Mouse (Mus musculus) mouse trophoblast stem cell (cell line): ENCODE results near the gene Pcca.

Experiments used
- in situ Hi-C, 2 experiments: fragments of 300-500 bp; cut with MseI, MboI; formaldehyde crosslinking; loops; 2 replicates in 1 of 2; 3 replicates in 1 of 2; pipeline ENCODE4 v1.15.1; 2025

Gene Pcca

DNA sequence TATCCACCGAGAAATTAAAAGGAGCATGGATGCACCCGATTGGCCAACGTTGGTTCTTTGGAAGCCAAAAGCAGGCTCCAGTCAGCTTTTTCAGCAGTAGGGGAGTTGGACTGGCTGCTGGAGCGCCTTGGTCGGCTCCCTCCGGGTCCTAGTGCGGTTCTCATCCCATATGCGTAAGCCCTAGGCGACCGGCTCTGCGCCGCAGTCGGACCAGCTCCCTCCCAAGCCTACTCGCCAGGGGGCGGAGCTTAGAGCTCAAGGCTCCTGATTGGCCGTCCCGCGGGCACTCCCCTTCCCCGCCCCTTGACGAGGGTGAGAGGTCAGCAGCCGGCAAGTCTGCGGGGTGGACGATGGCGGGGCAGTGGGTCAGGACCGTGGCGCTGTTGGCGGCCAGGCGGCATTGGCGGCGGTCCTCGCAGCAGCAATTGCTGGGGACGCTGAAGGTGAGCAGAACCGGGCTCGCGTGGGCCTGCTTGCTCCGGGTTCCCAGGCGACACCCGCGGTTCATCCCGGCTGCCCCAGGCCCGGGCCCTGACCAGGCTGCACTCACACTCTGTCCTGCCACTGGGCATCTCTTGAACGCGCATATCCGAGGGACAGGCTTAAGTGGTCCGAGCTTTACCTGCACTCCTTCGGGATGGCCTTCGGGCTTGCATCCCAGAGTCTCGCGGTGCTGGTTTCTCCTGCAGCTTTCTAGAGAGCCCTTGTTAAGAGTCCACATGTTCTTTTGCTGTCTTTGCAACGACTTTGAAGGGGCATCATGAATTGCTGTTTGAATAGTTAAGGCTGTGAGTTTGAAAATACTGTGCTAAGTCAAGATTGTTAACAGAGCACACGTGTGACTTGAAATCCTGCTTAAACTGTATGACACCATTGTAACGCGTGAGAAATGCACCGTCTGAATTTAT lies at the start of gene Pcca:
TSS of gene Pcca (plus strand) at position 308 of the 908 bp plus-strand sequence.
- in situ Hi-C loops, result no loop called here

DNA sequence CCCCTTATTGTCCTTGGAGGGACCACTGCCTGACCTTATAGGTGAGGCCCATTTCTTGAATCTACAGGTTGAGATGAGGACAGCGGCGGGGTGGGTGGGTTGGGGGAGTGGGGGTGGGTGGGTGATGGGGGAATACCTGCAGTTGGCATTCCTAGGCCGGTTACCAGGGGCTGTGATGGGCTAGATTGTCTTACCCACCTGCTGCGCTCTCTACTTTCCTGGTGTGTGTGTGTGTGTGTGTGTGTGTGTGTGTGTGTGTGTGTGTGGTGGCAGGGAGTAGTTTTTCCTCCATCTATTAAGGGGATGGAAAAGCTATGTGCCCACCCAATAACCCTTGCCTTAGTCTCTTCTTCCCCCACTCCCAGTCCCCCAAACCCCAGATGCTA lies 49.7 kb upstream of the Pcca start:
- in situ Hi-C loops, result no loop called here

DNA sequence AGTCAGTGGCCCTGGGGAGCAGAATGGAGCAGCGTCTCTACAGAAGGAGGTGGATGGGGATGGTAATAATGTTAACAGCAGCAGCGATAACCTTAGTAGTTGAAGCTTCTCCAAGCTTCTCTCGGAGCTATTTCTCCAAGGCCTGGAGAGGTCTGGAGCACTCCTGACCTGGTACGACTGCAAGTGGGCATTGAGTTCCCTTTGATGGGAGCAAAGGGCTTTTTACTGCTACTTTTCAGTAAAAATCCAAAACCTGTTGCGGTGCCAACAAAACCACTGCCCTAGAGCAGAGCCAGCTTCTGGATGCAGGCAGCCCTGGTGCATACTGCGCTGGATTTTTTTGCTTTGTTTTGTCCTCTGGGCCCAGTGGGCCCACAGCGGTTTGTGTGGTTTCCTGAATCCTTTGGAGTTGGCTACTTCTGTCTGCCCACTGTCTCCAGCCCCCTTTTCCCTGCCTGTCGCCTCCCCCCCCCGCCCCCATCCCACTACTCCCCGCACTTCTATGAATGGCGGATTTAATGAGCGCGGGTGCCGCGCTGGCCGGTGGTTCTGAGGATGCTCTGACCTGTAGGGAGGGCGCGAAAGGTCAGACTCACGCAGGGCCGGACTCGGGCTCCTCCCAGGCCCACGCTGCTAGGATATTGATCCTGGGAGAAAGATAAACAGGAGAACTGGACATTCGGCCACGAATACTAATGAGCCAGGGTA lies 49.1 kb upstream of the Pcca start:
- in situ Hi-C loops, result no loop called here

DNA sequence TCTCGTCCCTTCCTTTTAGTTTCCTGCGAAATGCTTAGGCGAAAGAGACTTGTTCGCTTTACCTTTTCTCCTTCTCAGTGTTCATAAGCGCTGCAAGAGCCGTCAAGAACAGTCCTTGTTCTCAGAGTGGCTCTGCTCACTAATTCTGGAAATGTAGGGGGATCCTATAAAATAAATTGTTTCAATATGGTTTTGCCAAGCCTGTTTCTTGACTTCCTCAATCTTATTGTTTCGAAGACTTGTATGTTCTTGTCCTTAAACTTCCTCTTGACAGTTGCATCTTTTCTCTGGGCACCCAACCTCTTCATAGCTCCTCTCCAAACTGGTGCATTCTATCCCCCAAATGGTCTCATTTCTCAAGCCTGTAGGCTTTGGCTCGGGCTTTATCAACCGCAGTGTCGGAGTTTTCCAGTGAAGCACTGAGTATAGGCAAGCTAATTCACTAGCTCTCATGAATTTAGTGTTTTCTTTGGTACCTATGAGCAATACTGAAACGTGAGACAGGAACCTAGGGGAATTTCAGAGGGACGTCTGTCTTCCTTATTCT lies 48.4 kb upstream of the Pcca start:
- in situ Hi-C loops, result no loop called here

DNA sequence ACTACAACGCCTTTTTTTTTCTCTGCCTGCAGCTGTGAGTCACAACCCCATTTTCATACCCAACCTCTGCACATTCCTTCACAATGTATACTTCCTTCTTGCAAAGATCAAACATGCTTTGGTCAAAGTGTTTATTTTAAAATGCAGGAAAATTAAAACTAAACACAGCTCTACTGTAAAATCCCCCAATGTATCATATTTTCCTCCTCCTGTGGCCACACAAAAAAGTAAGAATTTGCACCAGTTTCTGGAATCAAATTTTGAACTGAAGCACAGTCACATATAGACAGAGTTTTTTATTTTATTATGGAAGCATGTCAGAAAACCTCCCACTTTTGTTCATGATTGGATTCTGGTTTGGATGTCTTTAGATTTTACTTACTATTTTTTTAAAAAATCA lies 47.5 kb upstream of the Pcca start:
- in situ Hi-C loops, result no loop called here

DNA sequence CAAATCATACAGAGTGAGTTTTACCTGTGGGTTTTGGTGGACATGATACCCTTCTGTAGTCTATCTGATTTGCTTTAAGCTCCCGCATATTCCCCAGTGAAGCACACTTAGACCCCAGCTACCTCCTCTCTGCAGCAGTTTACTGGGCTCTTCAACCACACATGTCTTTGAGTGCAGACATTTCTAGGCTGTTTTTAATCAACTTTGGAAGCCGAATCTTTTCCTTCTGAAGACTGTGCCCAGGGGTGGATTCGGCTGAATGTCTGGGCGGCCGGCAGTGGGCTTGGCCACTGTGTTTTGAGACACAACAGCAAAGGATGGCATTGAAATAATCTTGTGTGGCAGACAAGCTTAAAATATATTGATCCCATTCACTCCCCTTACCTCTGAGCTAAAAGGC lies 46.8 kb upstream of the Pcca start:
- in situ Hi-C loops, result no loop called here

DNA sequence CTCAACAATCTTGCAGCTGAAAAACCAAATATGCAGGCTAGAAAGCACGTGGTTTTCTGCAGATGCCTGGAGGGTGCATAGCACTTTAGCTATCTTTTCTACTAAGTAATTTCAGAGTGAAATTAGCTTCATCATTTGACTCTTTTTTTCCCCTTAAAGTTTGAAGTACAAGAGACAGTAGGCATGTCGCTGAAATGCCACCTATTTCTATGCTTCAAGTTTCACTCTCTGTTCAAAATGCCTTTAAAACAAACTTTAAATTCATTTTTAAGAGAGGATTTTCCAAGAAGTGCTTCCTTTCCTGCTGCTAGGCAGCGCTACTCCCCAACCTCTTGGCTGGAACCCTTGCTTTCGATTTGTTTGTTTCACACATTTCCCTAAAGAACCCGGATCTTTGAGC lies 45.1 kb upstream of the Pcca start:
- in situ Hi-C loops, result no loop called here

DNA sequence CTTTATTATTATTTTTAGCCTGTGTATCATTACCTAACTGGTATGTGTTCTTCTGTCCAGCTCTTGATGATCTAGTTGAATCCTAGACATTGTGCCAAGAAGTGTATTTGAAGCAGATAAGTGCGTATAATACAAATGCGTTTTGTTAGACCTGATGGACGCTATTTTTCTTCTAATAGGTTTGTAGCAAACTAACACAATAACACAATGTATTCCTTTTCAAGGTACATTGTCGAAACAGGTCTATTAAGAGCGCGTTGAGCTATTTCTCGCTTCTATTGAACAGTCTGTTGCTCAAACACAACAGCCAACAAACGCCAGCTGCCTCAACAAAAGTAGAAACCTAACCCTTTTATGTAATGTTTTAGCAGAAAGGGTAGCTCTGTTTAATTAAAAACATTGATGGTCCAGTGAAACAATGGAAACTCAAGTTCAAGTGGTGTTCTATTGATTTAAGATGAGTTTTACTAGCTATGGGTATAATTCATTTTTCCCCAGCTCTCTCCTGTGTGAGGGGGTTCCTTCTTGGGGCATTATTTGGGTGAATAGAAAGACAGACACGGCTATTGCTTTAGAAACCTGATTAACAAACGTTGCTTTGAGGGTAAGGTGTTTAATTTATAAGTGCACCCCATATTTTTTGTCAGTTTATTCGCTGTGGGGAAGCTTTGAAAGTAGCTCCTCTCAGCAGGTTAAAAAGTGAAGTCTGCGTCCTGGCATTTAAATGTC lies 44.3 kb upstream of the Pcca start:
- in situ Hi-C loops, result no loop called here

DNA sequence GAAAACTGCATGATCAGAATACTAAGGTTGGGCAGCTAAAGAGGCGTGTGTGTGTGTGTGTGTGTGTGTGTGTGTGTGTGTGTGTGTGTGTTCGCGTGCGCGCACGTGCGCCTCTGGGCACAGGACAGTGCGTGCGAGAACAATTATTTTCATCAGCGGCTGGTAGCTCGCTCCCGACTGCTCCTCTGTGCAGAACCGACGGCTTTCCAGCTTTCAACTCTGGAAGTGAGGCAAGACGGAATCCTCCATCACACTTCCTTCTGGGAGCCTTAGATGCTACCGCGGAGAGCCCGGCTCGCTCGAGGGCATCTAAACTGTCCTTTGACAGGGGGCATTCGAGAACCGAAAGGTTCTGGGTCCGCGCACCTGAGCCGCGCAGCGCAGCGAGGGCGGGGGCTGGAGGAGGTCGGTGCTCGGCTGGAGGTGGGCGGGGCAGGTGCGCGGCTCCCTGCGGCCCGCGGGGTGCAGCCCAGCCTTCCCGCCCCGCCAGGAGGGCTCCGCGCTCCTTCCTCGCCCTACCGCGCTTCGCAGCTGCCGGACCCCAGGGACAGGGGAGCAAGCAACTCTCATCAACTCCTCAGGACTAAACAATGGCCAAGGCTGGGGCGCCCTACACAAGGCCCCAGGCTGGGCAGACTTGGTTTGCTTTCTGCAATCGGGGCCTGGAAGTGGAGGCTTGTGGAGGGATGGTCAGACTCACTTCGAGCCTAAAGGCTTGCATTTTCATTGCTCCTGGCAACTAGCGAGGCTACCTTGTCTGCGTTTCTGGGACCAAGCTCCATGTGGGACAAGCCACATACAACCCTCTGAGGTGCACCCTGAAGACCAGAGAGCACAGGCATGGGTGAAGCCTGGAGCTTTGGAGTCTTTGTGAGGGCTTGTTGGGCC lies 43.4 kb upstream of the Pcca start, which contains the start of gene Gm10837:
TSS of gene Gm10837 (plus strand) at position 146 of the 888 bp plus-strand sequence.
- in situ Hi-C loops, result no loop called here

DNA sequence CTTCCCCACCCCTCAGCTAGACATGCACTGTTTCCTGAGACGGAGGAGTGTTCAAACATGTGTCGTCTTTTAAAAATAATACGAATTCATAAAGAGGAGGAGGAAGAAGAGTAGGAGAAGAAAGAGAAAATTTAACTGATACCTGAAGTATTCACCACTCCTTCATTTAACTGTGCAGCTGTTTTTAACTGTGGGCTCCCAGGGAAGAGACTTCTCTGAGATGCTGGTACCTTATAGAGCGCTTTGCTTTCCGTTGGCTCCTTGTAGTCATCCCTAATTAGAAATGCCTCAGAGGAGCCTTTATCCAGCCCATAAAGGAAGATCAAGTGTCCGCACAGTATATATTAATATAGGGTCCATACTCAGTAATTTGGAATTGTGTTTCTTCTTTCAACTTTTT lies 42.6 kb upstream of the Pcca start:
- in situ Hi-C loops, result no loop called here

DNA sequence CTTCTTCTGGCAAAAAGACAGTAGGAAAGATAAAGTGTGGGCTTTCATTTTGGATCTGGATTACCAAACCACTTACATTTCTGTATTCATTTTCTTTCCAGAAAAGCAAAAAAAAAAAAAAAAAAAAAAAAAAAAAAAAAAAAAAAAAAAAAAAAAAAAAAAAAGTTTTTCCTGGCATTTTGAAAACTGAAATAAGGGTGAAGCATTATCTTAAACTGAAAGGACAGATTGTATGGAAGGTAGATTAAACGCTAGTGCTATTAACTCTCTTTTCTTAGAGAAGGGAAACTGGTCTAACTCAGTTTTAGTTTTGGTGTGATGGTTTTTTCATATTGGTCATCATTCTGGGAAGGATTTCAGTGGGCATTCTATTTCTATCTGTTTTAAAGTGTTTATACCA lies 42.1 kb upstream of the Pcca start:
- in situ Hi-C loops, result no loop called here

DNA sequence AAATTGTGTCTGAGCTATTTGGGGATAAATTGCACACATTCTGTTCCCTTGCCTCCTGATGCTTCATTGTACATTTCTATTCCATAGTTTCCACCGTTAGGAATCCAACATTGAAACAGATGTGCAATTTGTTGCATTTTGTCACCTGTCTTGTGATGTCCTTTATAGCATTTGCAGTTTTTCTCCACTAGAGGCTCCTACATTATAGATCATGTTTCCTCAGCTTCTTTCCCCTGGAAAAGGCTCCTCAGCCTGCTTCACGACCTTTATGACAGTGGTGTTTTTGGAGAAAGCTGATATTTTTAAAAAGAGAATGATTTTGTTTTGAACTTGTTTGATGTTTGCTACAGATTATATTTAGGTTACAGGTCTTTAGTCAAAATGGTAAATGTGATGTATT lies 25.1 kb upstream of the Pcca start:
- in situ Hi-C loops, result no loop called here

DNA sequence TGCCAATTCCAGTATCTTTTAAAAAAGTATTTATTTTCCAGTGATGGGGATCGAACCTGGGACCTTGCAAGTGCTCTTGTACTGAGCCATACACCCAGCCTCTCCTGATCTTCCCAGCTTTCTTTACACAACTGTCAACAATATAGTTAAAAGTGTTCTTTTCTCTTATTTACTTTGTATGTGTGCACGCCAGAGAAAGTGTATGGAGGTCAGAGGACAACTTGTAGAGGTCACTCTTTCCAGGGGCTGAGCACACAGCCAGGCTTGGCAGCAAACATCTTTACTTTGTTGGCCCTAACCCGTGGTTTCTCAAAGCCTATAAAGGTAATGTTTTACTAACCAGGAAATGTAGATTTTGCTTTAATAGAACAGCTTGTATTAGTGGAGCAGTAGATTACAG lies 22.6 kb upstream of the Pcca start:
- in situ Hi-C loops, result no loop called here

DNA sequence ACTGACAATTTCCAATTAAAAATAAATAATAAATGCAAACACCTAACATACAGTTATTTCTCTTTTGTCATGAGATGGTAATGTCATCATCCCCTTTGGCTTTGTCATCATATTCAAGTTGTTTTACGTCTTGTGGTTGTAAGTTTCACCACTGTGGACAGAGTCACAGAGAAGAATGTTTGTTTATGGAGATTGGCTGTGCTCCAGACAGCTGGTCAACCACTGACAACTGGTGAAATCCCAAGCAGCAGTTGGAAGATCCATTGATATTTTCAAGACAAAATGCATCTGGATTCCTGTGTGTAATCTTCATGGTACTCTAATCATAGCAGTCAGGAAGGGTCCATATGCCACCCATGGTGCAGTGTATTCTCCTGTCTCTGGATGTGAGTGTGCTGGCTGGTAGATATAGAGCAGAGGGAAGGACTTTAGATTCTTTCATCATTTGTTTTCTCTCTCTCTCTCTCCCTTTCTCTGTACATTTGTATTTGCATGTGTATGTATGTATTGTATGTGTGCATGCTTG lies 20.6 kb upstream of the Pcca start:
- in situ Hi-C loops, result no loop called here

DNA sequence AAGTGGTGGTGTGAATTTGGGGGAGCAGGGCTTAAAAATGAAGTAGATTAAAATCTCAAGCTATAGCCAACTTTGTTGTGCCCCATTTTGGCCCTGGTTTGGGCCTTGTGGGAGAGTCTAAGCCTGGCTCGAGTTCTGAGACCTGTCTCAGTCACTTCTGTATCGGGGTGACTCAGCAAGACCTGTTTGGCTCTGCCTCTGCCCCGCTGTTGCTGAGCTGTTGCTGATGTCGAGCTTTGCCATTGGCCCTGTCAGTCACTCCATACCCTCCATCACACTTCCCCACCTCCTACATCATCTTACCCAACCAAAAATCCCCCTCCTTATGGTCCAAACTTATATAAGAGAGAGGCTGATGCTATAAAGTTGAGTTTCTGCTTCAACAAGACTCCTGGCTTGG lies 5.6 kb upstream of the Pcca start:
- in situ Hi-C loops, result no loop called here

DNA sequence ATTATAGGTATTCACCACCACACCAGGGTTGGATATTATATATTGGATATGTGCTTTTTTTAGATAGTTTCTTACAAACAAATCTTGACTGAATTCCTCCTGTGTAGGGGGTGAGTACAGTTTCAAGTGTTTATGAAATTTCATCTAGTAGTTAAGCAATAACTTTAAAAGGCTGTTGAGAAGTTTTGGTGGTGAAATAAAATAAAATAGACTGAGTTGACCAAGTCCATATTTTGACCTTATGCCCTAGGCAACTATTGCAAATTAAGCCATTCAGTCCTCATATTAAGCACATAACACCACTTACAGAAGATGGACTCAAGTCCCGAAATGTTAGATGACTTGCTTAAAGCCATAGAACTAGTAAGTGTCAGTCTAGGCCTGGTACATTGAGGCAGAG lies 1.9 kb downstream of the Pcca start:
- in situ Hi-C loops, result no loop called here

DNA sequence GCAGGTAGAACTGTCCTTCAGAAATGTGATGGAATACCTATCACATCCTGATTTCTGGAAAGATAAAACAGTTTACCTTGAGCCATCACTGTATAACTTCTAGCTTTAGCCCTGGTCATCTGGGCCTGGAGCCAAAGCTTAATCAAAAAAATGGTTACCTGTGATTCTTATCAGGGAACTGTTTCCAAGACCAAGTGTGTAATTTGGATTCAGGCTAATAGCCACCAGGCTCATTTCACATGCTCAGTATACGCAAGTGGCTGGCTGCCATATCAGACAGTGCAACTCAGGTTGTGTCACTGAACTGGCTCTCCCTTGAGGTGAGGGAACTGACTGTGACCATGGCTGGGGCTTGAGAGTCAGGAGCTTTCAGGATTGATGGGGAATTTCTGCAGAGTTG lies 14.3 kb downstream of the Pcca start:
- in situ Hi-C loops, result no loop called here

DNA sequence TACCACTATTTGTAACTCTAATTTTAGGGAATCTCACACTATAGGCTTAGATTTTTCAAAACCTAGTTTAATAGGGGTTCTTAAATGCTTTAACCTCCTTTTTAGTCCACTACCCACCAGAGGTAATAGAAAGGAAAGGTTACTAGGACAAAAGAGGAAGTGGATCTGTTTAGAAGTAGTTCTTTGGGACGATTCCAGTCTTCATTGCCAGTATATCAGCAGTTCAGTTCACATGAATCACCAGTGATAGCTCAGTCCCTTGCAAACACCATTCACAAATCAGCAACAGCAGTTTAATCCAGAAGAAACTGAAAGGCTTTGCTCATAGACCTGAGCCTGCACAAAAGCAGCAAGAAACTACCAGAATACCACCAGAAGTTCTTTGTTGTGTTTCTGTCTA lies 14.8 kb downstream of the Pcca start:
- in situ Hi-C loops, result no loop called here

DNA sequence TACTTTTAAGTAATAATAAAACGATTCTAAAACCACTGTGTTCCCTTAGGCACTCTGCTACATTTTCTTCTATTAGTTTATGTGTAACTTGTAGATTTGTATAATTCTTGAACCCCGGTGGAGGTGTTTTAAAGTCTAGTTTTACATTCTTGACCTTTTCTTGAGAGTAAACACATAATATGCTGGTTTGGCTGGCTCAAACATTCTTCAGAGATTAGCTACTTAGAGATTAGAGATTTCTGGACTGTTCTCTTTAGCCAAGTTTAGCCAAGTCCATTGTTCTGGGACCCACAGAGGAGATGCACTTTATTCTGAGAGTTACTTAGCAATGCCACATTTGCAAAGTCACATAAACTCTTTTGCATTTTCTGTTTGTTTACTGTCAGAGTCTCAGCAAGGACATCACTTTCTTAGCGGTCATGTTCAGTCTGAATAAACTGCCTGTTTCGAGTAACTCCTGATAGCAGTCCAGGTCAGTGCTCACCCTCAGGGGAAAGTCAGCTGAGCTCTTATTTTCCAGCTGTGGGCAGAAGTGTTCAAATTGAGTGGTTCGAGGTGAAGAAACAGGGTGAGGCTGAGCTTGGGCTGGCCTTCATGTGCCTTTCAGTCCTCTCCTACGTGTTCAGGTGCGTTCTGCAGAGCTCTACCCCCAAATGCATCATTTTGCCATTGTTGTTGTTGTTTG lies 18.8 kb downstream of the Pcca start:
- in situ Hi-C loops, result no loop called here

DNA sequence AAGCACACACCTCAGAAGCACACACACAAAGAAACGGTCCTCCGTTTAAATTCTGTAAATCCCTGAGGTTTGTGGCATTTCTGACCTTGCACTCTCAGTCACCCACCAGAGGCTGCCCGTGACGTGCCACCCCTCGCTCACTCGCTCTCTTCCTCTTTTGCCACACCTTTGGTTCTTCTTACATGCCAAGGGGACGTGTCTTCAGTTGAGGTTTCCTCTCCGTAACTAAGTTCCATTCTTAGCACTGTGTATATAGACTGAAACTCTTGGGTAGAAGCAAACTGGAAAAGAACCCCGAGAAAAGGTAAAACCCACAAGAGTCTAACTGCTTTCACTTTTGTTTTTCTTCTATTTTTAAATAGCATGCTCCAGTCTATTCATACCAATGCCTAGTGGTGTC lies 23.2 kb downstream of the Pcca start:
- in situ Hi-C loops, result no loop called here
